Mouse (Mus musculus) kidney, adult 11 months (tissue): ENCODE measurements around the gene P2rx7.

Experiments used
- DNase-seq: peaks from one replicate; pipeline ENCODE4 v3.0.0; 2022

Gene P2rx7

DNA sequence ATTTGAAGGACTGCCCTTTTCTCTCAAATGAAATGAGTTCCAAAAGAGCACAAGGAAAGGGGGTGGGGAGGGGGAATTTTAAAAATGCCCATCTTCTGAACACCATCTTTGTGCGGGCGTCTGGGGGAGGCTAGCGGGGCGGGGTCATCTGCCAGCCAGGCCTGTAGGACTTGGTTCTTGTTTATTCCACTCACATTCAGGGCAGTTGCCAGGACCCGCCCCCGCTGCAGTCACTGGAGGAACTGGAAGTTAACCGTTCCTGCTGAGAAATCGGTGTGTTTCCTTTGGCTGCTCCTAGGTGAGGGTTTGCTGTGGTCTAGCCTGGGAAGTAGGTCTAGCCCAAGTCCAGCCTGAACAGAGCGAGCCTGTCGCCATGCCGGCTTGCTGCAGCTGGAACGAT, at the start of gene P2rx7:
Gene P2rx7, plus strand, starts transcription at position 211 of the 400 bp plus-strand sequence.
- DNase-seq: peak; percentile 42

DNA sequence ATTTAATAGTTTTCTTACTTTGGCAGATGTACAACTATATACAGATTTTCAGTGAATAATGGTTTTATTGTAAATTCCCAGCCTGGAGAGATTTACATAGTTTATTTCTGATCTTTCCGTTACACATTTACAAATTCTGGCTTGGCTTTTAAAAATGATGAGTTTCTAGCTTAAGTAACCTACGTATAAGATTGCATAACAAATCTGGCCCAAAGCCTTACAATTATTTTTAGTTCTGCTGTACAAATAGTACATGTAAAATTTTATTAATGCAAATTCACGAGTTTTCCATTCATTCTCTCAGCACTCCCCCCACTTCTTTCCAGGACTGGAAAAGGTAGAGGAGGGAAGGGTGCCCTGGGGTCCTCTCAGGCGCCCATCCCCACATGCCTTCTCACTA, 48.2 kb upstream of the P2rx7 start:
- no peak for DNase-seq

- no peak for DNase-seq
Observed at GRCm38 (mm10) chr5:122602233-122602632, 41.5 kb upstream of the P2rx7 start.

DNA sequence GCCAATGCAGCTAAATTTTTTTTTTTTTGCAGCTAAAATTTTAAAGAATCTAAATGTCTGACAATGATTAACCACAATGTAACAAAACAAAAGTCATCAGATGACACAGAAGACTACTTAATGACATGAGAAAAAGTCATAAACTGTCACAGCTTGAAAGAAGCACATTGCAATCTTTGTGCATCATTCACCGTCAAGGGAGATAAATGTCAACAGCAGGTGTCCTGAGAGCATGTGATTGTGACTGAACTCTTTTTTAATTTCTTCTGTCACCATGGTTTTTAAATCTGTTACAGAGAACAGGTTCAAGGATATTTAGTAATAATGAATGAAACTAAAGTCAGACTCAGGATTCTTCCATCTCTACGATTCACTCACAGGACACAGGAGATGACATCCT, 38.8 kb upstream of the P2rx7 start:
- DNase-seq: no peak

DNA sequence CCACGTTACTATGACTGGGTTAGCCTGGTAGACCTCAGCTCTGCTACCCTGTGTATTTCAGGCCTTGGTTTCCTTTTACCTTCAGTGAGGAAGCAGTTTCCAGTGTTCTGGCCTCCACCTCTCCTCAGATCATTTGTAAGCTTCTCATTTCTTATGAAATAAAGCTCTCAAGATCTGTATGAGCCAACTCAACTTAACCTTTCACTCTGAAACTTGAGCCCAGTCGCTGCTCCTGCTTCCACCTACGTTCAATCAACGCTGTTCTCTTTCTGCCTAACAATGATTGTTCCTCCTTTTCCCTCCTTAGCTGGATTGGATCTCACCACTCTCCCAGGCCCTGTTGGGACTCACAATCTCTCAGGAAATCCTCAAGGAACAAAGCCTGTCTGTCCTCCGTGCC, 32.1 kb upstream of the P2rx7 start:
- DNase-seq: no peak

GRCm38 (mm10) chr5:122613908-122614732, 29.6 kb upstream of the P2rx7 start, which contains the start of gene Ift81:
Gene Ift81, minus strand, starts transcription at chr5:122614518.
- DNase-seq: peak; percentile 89

GRCm38 (mm10) chr5:122617718-122618117, 26.0 kb upstream of the P2rx7 start:
- no peak for DNase-seq

DNA sequence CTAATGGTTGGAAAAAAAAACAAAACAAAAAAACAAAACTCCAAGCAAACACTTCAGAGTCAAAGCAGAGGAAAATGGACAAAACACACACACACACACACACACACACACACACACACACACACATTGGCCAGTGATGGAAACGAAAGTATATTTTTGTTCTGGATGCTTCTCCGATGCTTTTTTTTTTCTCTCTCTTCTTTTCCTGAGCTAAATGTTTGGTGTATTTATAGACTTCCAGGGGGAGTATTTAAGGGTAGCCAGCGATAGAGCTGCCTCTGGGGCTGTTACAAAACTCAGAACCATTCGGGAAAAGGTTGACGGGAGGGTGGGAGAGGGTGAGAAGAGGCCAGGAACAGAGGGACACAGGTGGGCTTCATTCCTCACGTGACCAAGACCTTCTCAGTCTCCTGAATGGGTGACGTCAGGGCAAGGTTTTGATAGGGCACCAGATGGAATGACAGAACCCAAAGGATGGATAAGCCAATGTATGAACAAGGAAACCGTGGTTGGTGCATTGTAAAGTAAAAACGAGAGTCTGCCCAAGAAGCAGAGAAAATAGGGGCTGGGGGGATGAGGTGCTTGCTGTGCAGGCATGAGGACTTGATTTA, 23.9 kb upstream of the P2rx7 start:
- no peak for DNase-seq

GRCm38 (mm10) chr5:122621376-122621886, 22.3 kb upstream of the P2rx7 start:
- DNase-seq: peak; percentile 22

- no peak for DNase-seq
Observed at GRCm38 (mm10) chr5:122622526-122622925, 21.2 kb upstream of the P2rx7 start.

- no peak for DNase-seq
Observed at GRCm38 (mm10) chr5:122623861-122624260, 19.9 kb upstream of the P2rx7 start.

DNA sequence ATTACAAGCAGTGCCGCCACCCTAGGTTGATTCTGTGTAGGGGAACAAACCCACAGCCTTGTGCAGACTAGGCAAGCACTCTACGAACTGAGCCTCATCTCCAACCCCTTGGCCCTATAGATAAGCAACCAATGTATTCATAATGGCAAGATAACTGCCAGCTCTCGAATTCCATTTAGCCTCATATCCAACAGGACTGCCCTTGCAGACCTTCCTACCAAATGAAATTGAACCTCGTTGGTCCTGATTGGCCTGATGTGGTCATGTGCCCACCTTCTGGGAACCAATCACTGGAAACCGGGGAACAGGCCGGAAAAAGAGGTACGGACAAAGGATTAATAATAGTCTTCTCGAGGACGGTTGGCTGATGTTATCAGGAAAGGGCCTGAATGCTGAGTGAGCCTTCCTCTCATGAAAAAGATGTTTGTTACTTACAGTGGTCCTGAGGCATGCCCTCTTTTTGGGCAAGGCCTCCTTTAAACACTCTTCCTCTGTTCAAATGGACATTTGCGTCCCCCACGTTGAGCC, 18.7 kb upstream of the P2rx7 start:
- no peak for DNase-seq

GRCm38 (mm10) chr5:122625565-122626252, 18.0 kb upstream of the P2rx7 start:
- no peak for DNase-seq

- peak; percentile 72 for DNase-seq
Observed at GRCm38 (mm10) chr5:122627243-122627642, 16.5 kb upstream of the P2rx7 start.

DNA sequence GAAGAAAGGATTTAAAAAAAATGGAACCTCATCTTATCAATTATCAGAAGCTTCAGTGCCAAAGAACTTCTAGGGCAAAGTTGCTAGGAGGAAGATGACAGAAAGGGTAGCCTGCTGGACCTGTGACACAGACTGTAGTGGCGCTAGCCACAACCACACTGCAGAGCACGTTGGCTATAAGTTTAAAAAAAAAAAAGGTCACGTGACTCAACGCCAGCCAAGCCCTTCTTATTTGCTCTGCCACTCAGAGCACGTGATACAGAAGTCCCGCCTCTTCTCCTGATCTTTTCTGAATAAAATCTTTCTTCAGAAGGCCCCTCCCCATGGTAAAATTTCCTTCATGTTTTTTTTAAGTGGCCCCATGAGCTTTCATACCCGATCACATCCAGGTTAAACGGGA, 8.5 kb upstream of the P2rx7 start:
- no peak for DNase-seq

DNA sequence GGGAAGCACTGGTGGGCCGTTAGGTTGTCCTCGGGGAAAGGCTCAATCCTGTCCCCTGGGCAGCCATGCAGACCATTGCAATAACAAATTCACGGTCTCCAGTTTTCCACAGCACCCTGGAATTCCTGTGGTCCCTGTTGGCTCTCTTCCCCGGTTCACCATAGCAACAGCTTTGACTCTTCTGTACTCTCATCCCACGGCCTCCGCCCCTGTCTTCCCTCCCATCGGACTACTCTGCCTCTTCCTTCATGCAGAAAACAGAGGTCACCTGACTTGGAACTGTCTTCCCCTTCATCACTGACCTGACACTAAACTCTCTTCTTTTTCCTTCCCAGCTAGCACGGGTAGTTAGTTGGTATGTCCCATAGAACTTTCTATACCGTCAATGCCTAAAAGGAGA, 7.4 kb upstream of the P2rx7 start:
- DNase-seq: no peak

- DNase-seq: no peak
Observed at GRCm38 (mm10) chr5:122636958-122637357, 6.8 kb upstream of the P2rx7 start.

DNA sequence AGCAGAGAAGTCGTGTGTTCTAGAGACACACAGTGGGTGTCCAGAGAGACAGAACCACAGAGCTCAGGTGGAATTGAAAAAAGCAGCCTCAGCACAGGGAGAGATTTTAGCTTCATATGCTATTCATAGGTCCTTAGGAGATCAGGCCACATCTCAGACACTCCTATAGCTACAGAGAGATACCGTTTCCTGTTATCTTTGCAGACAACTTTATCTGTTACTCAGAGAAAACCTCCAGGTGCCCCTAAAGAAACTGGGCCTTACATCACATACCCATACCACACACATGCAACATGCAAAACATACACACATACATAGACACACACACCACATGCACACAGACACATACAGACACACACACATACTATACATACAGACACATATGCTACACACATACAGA, 5.4 kb upstream of the P2rx7 start:
- no peak for DNase-seq

DNA sequence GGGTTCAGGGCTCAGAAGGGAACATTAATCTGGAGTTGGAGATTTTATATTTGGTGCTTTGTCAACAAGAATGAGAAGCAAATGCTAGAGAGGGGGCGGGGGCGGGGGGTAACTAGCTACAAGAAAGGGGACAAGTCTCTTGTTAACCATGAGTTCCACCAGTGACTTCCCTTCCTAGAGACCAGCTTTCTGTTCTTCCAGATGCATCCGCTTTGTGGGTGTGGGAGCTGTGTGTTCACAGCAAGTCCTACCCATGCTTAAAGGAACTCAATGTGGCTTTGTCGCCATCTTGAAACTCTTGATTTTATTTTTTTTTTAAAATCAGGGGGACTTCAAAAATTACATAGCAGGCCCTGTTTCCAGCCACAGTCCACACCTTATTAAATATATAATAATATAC, 4.2 kb upstream of the P2rx7 start:
- no peak for DNase-seq

GRCm38 (mm10) chr5:122639986-122640385, 3.7 kb upstream of the P2rx7 start:
- no peak for DNase-seq

GRCm38 (mm10) chr5:122644111-122644607, 448 bp downstream of the P2rx7 start:
- no peak for DNase-seq

DNA sequence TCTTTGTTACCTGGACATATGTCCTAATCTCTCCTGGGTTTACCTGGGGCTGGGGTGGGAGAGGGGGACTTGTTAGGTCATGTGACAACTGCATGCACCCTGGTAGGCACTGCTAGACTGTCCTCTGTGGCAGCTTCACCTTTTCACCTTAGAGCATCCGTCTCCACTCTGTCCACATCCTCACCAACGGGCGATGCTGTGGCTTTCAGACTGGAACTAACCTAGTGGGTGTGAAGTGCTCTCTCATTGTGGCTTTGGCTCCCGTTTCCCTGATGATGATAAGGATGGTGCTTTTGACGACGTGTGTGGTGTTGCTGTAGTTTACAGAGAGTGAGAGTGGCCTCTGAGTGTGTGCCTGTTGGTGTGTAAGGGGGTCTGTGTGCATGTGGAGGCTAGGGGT, 1.6 kb downstream of the P2rx7 start:
- no peak for DNase-seq

DNA sequence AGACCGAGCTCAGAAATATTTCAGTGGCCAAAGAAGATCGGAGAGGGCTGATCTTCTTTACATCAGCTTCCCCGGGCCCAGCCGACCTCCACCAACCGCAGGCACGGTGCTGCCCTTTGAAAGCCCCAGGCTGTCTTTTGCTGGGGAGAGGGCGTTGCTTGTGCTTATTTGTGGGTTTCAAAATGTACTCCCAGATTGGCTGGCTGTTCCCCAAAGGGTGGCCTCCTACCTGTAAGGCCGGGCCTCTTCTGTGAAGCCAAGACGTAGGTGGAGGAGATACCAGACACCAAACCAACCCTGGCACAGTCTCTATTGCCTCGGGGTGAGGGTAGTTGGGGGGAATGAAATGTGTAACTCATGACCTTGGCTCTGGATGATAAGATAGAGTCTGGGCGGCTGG, 2.3 kb downstream of the P2rx7 start:
- DNase-seq: no peak
